Mouse (Mus musculus) MEL (cell line): ENCODE data around the gene Birc5. TPM values are rescaled to one million over a fixed set of nuclear protein-coding genes. Genes with fewer than 3 reads are reported as not detected.

Source experiments
- DNase-seq: peaks from one replicate; pipeline ENCODE4 v3.0.0; 2011; ENCODE audit warnings: low read depth, low spot score
- H3K27ac ChIP-seq: 2 replicates; pipeline ENCODE4 v1.5.1; 2012; ENCODE audit warnings: low read depth, mild to moderate bottlenecking, control low read depth, low read length, moderate library complexity; ENCODE audit not compliant: control insufficient read depth
- H3K27me3 ChIP-seq, 2 experiments: fragments of 150-350 bp in 1 of 2; sonication (generic) in 1 of 2; 2 replicates each; pipeline ENCODE4 v1.6.1; 2012; ENCODE audit warnings: low read length in 2 of 2, mild to moderate bottlenecking in 2 of 2, improper control_type of control experiment in 1 of 2, moderate library complexity in 1 of 2; ENCODE audit not compliant: insufficient read depth in 2 of 2, control insufficient read depth in 1 of 2
- H3K36me3 ChIP-seq, 2 experiments: 2 replicates each; pipeline ENCODE4 v1.6.1; 2012 to 2014; ENCODE audit warnings: low read length in 2 of 2, improper control_type of control experiment in 1 of 2, inconsistent platforms in 1 of 2, mild to moderate bottlenecking in 1 of 2; ENCODE audit not compliant: insufficient read depth in 2 of 2, control insufficient read depth in 1 of 2
- H3K4me1 ChIP-seq, 2 experiments: fragments of 150-350 bp in 1 of 2; sonication (generic) in 1 of 2; 2 replicates each; pipeline ENCODE4 v1.6.1; 2012; ENCODE audit warnings: low read length in 2 of 2, improper control_type of control experiment in 1 of 2, mild to moderate bottlenecking in 1 of 2; ENCODE audit not compliant: insufficient read depth in 2 of 2, control insufficient read depth in 1 of 2
- H3K4me3 ChIP-seq, 2 experiments: fragments of 150-350 bp in 1 of 2; sonication (generic) in 1 of 2; 2 replicates each; pipeline ENCODE4 v1.5.1; 2012; ENCODE audit warnings: low read depth in 2 of 2, low read length in 2 of 2, mild to moderate bottlenecking in 2 of 2, moderate library complexity in 2 of 2, control low read depth in 1 of 2, improper control_type of control experiment in 1 of 2; ENCODE audit not compliant: control insufficient read depth in 1 of 2, insufficient read depth in 1 of 2
- H3K79me2 ChIP-seq: 2 replicates; pipeline ENCODE4 v1.6.1; 2012; ENCODE audit warnings: mild to moderate bottlenecking, low read length, moderate library complexity; ENCODE audit not compliant: control insufficient read depth, poor library complexity, insufficient read depth
- H3K9ac ChIP-seq: 2 replicates; pipeline ENCODE4 v1.6.1; 2012; ENCODE audit warnings: low read depth, mild to moderate bottlenecking, control low read depth, low read length, moderate library complexity; ENCODE audit not compliant: control insufficient read depth, poor library complexity, severe bottlenecking
- H3K9me3 ChIP-seq: fragments of 150-350 bp; sonication (generic); replicated peaks from 2 replicates; pipeline ENCODE4 v1.6.1; 2012; ENCODE audit warnings: mild to moderate bottlenecking, low read length, improper control_type of control experiment, moderate library complexity; ENCODE audit not compliant: insufficient read depth
- BHLHE40 ChIP-seq: IDR thresholded peaks from 2 replicates; pipeline ENCODE4 v1.6.1; 2012; ENCODE audit warnings: low read depth, mild to moderate bottlenecking, inconsistent platforms, low read length, improper control_type of control experiment, borderline replicate concordance
- CHD1 ChIP-seq: IDR thresholded peaks from 2 replicates; pipeline ENCODE4 v1.6.1; 2012; ENCODE audit warnings: low read depth, mild to moderate bottlenecking, inconsistent platforms, low read length, improper control_type of control experiment
- CHD2 ChIP-seq: IDR thresholded peaks from 2 replicates; pipeline ENCODE4 v1.6.1; 2011; ENCODE audit warnings: low read length, improper control_type of control experiment
- CTCF ChIP-seq, 3 experiments: IDR thresholded peaks in 2 of 3; conservative IDR thresholded peaks in 1 of 3; 2 replicates each; pipeline ENCODE4 v1.5.1; 2011 to 2012; ENCODE audit warnings: low read length in 3 of 3, low read depth in 2 of 3, mild to moderate bottlenecking in 2 of 3, improper control_type of control experiment in 1 of 3, inconsistent platforms in 1 of 3, mixed read lengths in 1 of 3, moderate library complexity in 1 of 3; ENCODE audit not compliant: control insufficient read depth in 1 of 3, insufficient read depth in 1 of 3, poor library complexity in 1 of 3, severe bottlenecking in 1 of 3
- E2F4 ChIP-seq: IDR thresholded peaks from 2 replicates; pipeline ENCODE4 v1.6.1; 2011; ENCODE audit warnings: low read depth, low read length, improper control_type of control experiment, borderline replicate concordance
- EP300 ChIP-seq, 2 experiments: IDR thresholded peaks; 2 replicates each; pipeline ENCODE4 v1.6.1; 2011; ENCODE audit warnings: improper control_type of control experiment in 2 of 2, low read length in 2 of 2, low read depth in 1 of 2, mild to moderate bottlenecking in 1 of 2
- ETS1 ChIP-seq: IDR thresholded peaks from 2 replicates; pipeline ENCODE4 v1.6.1; 2012; ENCODE audit warnings: low read depth, mild to moderate bottlenecking, inconsistent platforms, low read length, improper control_type of control experiment, moderate library complexity
- GATA1 ChIP-seq: IDR thresholded peaks from 2 replicates; pipeline ENCODE4 v1.6.1; 2011; ENCODE audit warnings: low read depth, low read length, improper control_type of control experiment
- HCFC1 ChIP-seq: IDR thresholded peaks from 2 replicates; pipeline ENCODE4 v1.6.1; 2012; ENCODE audit warnings: low read depth, mild to moderate bottlenecking, inconsistent platforms, low read length, improper control_type of control experiment, moderate library complexity
- KAT2A ChIP-seq: conservative IDR thresholded peaks from 2 replicates; pipeline ENCODE4 v1.6.1; 2012; ENCODE audit warnings: low read depth, low read length, improper control_type of control experiment, inconsistent platforms
- MAZ ChIP-seq: IDR thresholded peaks from 2 replicates; pipeline ENCODE4 v1.6.1; 2012; ENCODE audit warnings: low read depth, mild to moderate bottlenecking, inconsistent platforms, low read length, improper control_type of control experiment
- MXI1 ChIP-seq: IDR thresholded peaks from 2 replicates; pipeline ENCODE4 v1.6.1; 2011; ENCODE audit warnings: mild to moderate bottlenecking, low read depth, low read length, improper control_type of control experiment
- MYB ChIP-seq: IDR thresholded peaks from 2 replicates; pipeline ENCODE4 v1.6.1; 2011; ENCODE audit warnings: mild to moderate bottlenecking, low read depth, low read length, improper control_type of control experiment
- MYC ChIP-seq: IDR thresholded peaks from 2 replicates; pipeline ENCODE4 v1.6.1; 2011; ENCODE audit warnings: low read depth, mild to moderate bottlenecking, low read length, improper control_type of control experiment, moderate library complexity
- NRF1 ChIP-seq: IDR thresholded peaks from 2 replicates; pipeline ENCODE4 v1.6.1; 2014; ENCODE audit warnings: low read depth, mild to moderate bottlenecking, inconsistent platforms, low read length, improper control_type of control experiment, moderate library complexity; ENCODE audit not compliant: poor library complexity, insufficient read depth, severe bottlenecking
- POLR2A ChIP-seq, 2 experiments: IDR thresholded peaks; 2 replicates each; pipeline ENCODE4 v1.6.1; 2011 to 2012; ENCODE audit warnings: low read length in 2 of 2, mild to moderate bottlenecking in 2 of 2, control low read depth in 1 of 2, improper control_type of control experiment in 1 of 2, low read depth in 1 of 2, moderate library complexity in 1 of 2; ENCODE audit not compliant: control insufficient read depth in 1 of 2, insufficient read depth in 1 of 2, poor library complexity in 1 of 2
- POLR2AphosphoS2 ChIP-seq: IDR thresholded peaks from 2 replicates; pipeline ENCODE4 v1.6.1; 2011; ENCODE audit warnings: low read length, improper control_type of control experiment
- POLR2AphosphoS5 ChIP-seq: IDR thresholded peaks from 2 replicates; pipeline ENCODE4 v1.6.1; 2012; ENCODE audit warnings: low read depth, borderline replicate concordance, mild to moderate bottlenecking, inconsistent platforms, low read length, moderate library complexity, mixed read lengths
- RAD21 ChIP-seq: IDR thresholded peaks from 2 replicates; pipeline ENCODE4 v1.6.1; 2011; ENCODE audit warnings: mild to moderate bottlenecking, low read depth, low read length, improper control_type of control experiment
- RCOR1 ChIP-seq: IDR thresholded peaks from 2 replicates; pipeline ENCODE4 v1.6.1; 2012; ENCODE audit warnings: low read depth, mild to moderate bottlenecking, inconsistent platforms, low read length, improper control_type of control experiment
- SIN3A ChIP-seq: IDR thresholded peaks from 2 replicates; pipeline ENCODE4 v1.6.1; 2012; ENCODE audit warnings: low read length, improper control_type of control experiment, inconsistent platforms
- SMC3 ChIP-seq: IDR thresholded peaks from 2 replicates; pipeline ENCODE4 v1.6.1; 2011; ENCODE audit warnings: low read depth, low read length, improper control_type of control experiment
- TAL1 ChIP-seq: IDR thresholded peaks from 2 replicates; pipeline ENCODE4 v1.6.1; 2012; ENCODE audit warnings: mild to moderate bottlenecking, inconsistent platforms, low read length, moderate library complexity, mixed read lengths
- TBP ChIP-seq: IDR thresholded peaks from 2 replicates; pipeline ENCODE4 v1.8.0; 2011; ENCODE audit warnings: low read depth, low read length, improper control_type of control experiment
- TCF12 ChIP-seq: IDR thresholded peaks from 2 replicates; pipeline ENCODE4 v1.6.1; 2014; ENCODE audit warnings: low read depth, mild to moderate bottlenecking, inconsistent platforms, low read length, improper control_type of control experiment, moderate library complexity
- UBTF ChIP-seq: IDR thresholded peaks from 2 replicates; pipeline ENCODE4 v1.6.1; 2012; ENCODE audit warnings: low read depth, mild to moderate bottlenecking, inconsistent platforms, low read length, improper control_type of control experiment, moderate library complexity, borderline replicate concordance; ENCODE audit not compliant: insufficient read depth
- USF1 ChIP-seq: IDR thresholded peaks from 2 replicates; pipeline ENCODE4 v1.6.1; 2014; ENCODE audit warnings: low read depth, mild to moderate bottlenecking, inconsistent platforms, low read length, improper control_type of control experiment, moderate library complexity
- USF2 ChIP-seq, 2 experiments: IDR thresholded peaks; 2 replicates each; pipeline ENCODE4 v1.6.1; 2011 to 2012; ENCODE audit warnings: improper control_type of control experiment in 2 of 2, low read length in 2 of 2, borderline replicate concordance in 1 of 2, inconsistent platforms in 1 of 2, low read depth in 1 of 2, mild to moderate bottlenecking in 1 of 2; ENCODE audit not compliant: insufficient read depth in 1 of 2
- ZC3H11A ChIP-seq: IDR thresholded peaks from 2 replicates; pipeline ENCODE4 v1.6.1; 2012; ENCODE audit warnings: low read depth, mild to moderate bottlenecking, inconsistent platforms, low read length, improper control_type of control experiment
- ZNF384 ChIP-seq: IDR thresholded peaks from 2 replicates; pipeline ENCODE4 v1.6.1; 2012; ENCODE audit warnings: low read depth, mild to moderate bottlenecking, inconsistent platforms, low read length, improper control_type of control experiment
- polyA plus RNA-seq, 2 experiments: library from polyadenylated mRNA; stranded (reverse) in 1 of 2; unstranded in 1 of 2; fragments of >175 nt in 1 of 2; fragments of >200 nt in 1 of 2; gene quantifications; 2 replicates each; pipeline versions ENCODE4 v1.2.1 to v1.2.4; 2012; ENCODE audit warnings: low replicate concordance in 2 of 2, low read depth in 1 of 2; ENCODE audit not compliant: insufficient read length in 2 of 2, insufficient read depth in 1 of 2, missing spikeins in 1 of 2
- total RNA-seq: library from RNA; depleted of rRNA; stranded (reverse); fragments of 300-350 nt; gene quantifications from 2 replicates; pipeline ENCODE4 v1.2.3, GENCODE M21; 2012

Birc5 gene
- total and polyA plus RNA-seq, 3 experiments = 214 to 242 TPM; not detected in 1

DNA sequence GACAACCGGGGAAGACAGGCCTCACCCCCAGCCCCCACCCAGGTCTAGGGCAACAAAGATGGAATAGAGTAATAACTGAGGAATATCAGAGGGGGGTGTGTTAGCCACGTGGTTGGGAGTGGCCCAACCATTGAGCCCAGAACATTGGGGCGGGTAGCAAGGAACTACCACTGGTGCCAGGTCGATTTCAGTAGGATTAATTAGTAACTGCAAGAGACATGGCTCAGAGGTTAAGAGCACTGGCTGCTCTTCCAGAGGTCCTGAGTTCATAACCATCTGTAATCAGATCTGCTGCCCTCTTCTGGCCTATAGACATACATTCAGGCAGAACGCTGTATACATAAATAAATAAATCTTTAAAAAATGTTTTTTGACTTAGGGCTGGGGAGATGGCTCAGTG lies 2.4 kb upstream of the Birc5 start:
- Histone ChIP-seq H3K79me2 (peaks cover 25% of the 10 kb centered on the region), H3K36me3 (peaks cover 12 to 26% of the 10 kb centered on the region in 2 experiments), H3K9ac (no peak overlapping the region), H3K27me3 (no peaks in the 10 kb centered on the region), H3K4me3 (no peak overlapping the region), H3K4me1 (peaks cover 19 to 21% of the 10 kb centered on the region in 2 experiments), H3K27ac (no peak overlapping the region), H3K9me3 (no peaks in the 10 kb centered on the region)
- no peak; a peak in 1 of 4 replicates for TF ChIP-seq POLR2A (IDR thresholded peaks at IDR 0.05; ENCODE audit: control insufficient read depth in 1 of 2, insufficient read depth in 1 of 2, low read depth in 1 of 2, low read length in 2 of 2, poor library complexity in 1 of 2)
- peak; percentile 35; the same call in 1 of the 2 replicates for TF ChIP-seq HCFC1
- TF ChIP-seq ZC3H11A = peak; percentile 57
- TF ChIP-seq USF2 (IDR thresholded peaks at IDR 0.05; ENCODE audit: borderline replicate concordance in 1 of 2, insufficient read depth in 1 of 2, low read depth in 1 of 2, low read length in 2 of 2) = no peak
- no peak for TF ChIP-seq POLR2AphosphoS5
- 0 out of 2 replicates have a peak, but pooled peaks have one; percentile 59 for TF ChIP-seq MYC
- TF ChIP-seq MXI1 = peak; percentile 64; the same call in 1 of the 2 replicates
- TF ChIP-seq USF1 = peak; percentile 58
- TF ChIP-seq TAL1 = no peak
- TF ChIP-seq BHLHE40 = no peak
- no peak for TF ChIP-seq NRF1
- peak; percentile 45 for TF ChIP-seq RAD21
- TF ChIP-seq SIN3A = peak; percentile 46; the same call in 1 of the 2 replicates
- TF ChIP-seq SMC3 = peak; percentile 68
- TF ChIP-seq TBP = peak; percentile 43; the same call in 1 of the 2 replicates
- TF ChIP-seq TCF12 = no peak
- peak; percentile 34 to 65 (median 48) for TF ChIP-seq CTCF (IDR thresholded peaks at IDR 0.05 in 2 of 3, conservative IDR thresholded peaks at IDR 0.05 in 1 of 3; ENCODE audit: control insufficient read depth in 1 of 3, insufficient read depth in 1 of 3, low read depth in 2 of 3, low read length in 3 of 3, poor library complexity in 1 of 3, severe bottlenecking in 1 of 3)
- peak; percentile 79 for DNase-seq

DNA sequence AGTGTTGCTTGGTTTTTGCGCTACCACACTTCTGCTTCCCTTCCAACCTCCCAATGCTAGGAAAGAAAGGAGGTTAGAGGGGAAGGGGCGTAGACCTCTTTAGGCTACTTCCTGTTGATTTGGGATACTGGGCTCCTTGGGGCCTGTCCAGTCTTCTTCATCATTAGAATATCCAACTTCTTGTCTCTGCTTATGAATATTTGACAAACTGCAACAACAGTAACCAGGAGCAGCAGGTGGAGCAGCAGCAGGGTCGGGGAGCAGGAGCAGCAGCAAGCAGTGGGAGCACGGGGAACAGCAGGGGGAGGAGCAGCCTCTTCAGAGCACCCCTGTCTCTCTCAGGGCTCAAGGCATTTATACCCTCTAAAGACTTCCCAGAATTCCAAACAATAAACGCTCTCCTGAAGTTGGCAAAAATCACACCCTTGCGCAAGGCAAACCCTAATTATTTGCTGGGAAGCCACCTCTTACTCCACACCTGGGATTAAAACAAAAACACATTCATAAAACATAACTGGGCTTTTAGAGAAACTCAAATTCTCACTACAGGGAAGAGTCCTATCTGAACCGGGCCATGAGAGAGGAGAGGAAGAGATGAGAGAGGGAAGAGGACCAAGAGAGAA lies 1.3 kb upstream of the Birc5 start:
- Histone ChIP-seq H3K4me1 (peaks cover 19 to 21% of the 10 kb centered on the region in 2 experiments), H3K9me3 (no peaks in the 10 kb centered on the region), H3K9ac (peak overlapping the region; percentile 67), H3K79me2 (peaks cover 28% of the 10 kb centered on the region), H3K27ac (peak overlapping the region; percentile 57), H3K27me3 (no peaks in the 10 kb centered on the region), H3K36me3 (peaks cover 14 to 26% of the 10 kb centered on the region in 2 experiments), H3K4me3 (peak overlapping the region; percentile 58 to 68)
- peak; percentile 67 for DNase-seq
- no peak for TF ChIP-seq RCOR1
- peak; percentile 31; the same call in 1 of the 2 replicates for TF ChIP-seq MYB
- TF ChIP-seq CHD2 = no peak
- TF ChIP-seq UBTF = no peak
- 0 out of 2 replicates have a peak, but pooled peaks have one; percentile 17 for TF ChIP-seq E2F4
- no peak for TF ChIP-seq GATA1
- TF ChIP-seq ETS1 = peak; percentile 3; the same call in 1 of the 2 replicates
- TF ChIP-seq BHLHE40 = no peak
- TF ChIP-seq POLR2AphosphoS2 = no peak
- peak; percentile 51 for TF ChIP-seq SIN3A
- TF ChIP-seq NRF1 = no peak
- TF ChIP-seq CHD1 = no peak; the same call in 1 of the 2 replicates
- peak; percentile 53 for TF ChIP-seq MXI1
- TF ChIP-seq ZNF384 = no peak
- peak; percentile 20 to 32; a peak in 1 of 4 replicates for TF ChIP-seq EP300 (IDR thresholded peaks at IDR 0.05; ENCODE audit: low read depth in 1 of 2, low read length in 2 of 2)
- TF ChIP-seq MAZ = peak; percentile 59; the same call in 1 of the 2 replicates
- TF ChIP-seq KAT2A = peak; percentile 11; the same call in 1 of the 2 replicates
